Mouse (Mus musculus) embryonic fibroblast, embryonic 13.5 days (primary cell): ENCODE measurements around the gene Cd164. TPM values are rescaled to one million over a fixed set of nuclear protein-coding genes. Genes with fewer than 3 reads are reported as not detected.

Experiments
- H3K27ac ChIP-seq: 2 replicates; pipeline ENCODE4 v1.5.1; 2012; ENCODE audit warnings: low read length, control low read depth, inconsistent platforms; ENCODE audit not compliant: insufficient read depth
- H3K4me1 ChIP-seq: 2 replicates; pipeline ENCODE4 v1.6.1; 2011; ENCODE audit warnings: low read length; ENCODE audit not compliant: control insufficient read depth, insufficient read depth
- H3K4me3 ChIP-seq: 2 replicates; pipeline ENCODE4 v1.5.1; 2011; ENCODE audit warnings: mild to moderate bottlenecking, control low read depth, low read length; ENCODE audit not compliant: insufficient read depth
- CTCF ChIP-seq: IDR thresholded peaks from 2 replicates; pipeline ENCODE4 v1.5.1; 2011; ENCODE audit warnings: mild to moderate bottlenecking, control low read depth, low read length, moderate library complexity, borderline replicate concordance; ENCODE audit not compliant: insufficient read depth
- POLR2A ChIP-seq: IDR thresholded peaks from 2 replicates; pipeline ENCODE4 v1.6.1; 2011; ENCODE audit warnings: low read depth, mild to moderate bottlenecking, control low read depth, low read length, moderate library complexity
- polyA plus RNA-seq: library from polyadenylated mRNA; stranded (reverse); fragments of >200 nt; gene quantifications from 2 replicates; pipeline ENCODE4 v1.2.4, GENCODE M21; 2011; ENCODE audit warnings: low read depth; ENCODE audit not compliant: missing spikeins, insufficient read length

The Cd164 gene
- polyA plus RNA-seq, result 284 and 337 TPM in 2 replicates

DNA sequence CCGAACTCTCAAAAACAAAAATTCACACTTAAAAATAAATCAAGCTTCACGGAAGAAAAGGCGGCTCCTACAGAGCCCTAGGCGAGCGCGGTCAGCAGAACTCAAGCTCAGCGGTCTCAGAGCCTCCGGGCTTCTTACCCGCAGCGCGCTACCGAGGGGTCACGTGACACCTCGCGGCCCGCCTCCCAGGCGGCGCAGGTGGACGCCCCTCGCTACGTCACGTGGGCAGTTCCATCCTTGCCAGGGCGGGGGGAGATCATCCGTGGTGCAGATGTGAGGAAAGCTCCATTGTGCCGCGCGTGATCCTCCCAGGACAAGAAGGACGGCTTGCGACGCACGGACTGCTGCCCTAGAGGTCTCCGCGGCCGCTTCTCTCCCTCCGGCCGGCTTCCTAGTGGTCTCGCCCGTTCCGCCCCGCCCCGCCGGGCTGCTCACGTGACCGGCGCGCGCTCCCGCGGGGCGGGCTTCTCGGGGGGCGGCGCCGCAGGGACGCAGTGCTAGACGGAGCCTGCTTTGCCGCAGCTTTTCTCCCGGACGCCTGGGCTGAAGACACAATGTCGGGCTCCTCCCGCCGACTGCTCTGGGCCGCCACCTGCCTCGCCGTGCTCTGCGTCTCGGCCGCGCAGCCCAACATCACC is at the start of gene Cd164:
TSS of gene Cd164 (plus strand) at position 434 of the 638 bp plus-strand sequence.
- H3K4me3 ChIP-seq, result peak within 1 kb of the TSS; percentile 95
- TF ChIP-seq CTCF (no peak), POLR2A (peak; percentile 97)
- H3K4me1 ChIP-seq, result no peaks in the 10 kb centered on the region; the same call in 1 of the 2 replicates
- H3K27ac ChIP-seq, result peak within 1 kb of the TSS; percentile 93

DNA sequence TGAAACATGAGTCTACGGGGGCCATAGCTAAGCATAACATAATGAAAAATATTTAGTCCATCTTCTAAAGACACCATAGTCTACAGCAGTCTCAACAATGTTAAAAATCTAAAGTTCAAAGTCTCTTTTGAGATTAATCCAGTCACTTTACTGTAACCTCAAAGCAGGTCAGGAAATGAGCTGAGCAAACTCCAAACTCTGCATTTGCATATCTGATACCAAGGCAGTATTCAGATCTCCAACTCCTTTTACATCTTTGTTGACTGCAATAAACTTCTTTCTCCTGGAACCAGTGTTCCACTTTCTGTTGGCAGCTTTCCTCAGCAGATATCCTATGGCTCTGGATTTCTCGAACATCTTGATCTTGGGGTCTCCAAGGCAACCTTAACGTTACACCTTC is 48.5 kb upstream of the Cd164 start:
- Histone ChIP-seq H3K27ac (no peak overlapping the region), H3K4me3 (no peak overlapping the region), H3K4me1 (peaks cover 5% of the 10 kb centered on the region; the same call in 1 of the 2 replicates)
- TF ChIP-seq POLR2A (no peak), CTCF (no peak)

DNA sequence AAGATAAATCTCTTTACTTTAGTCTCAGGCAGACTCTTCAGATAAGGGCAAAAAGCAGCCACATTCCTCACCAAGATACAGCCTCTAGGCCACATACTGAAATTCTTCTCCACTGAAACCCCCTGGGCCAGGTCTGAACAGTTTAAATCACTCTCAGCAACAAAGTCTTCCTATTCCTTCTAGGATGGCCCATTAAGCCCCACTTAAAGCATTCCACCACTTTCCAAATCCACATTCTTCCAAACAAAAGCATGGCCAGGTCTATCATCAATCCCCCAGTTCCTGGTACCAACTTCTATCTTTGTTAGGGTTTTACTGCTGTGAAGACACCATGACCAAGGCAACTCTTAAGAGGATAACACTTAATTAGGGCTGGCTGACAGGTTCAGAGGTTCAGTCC is 46.7 kb upstream of the Cd164 start:
- TF ChIP-seq CTCF (no peak), POLR2A (no peak)
- no peak overlapping the region for H3K27ac ChIP-seq
- no peak overlapping the region for H3K4me3 ChIP-seq
- peaks cover 5% of the 10 kb centered on the region; the same call in 1 of the 2 replicates for H3K4me1 ChIP-seq

DNA sequence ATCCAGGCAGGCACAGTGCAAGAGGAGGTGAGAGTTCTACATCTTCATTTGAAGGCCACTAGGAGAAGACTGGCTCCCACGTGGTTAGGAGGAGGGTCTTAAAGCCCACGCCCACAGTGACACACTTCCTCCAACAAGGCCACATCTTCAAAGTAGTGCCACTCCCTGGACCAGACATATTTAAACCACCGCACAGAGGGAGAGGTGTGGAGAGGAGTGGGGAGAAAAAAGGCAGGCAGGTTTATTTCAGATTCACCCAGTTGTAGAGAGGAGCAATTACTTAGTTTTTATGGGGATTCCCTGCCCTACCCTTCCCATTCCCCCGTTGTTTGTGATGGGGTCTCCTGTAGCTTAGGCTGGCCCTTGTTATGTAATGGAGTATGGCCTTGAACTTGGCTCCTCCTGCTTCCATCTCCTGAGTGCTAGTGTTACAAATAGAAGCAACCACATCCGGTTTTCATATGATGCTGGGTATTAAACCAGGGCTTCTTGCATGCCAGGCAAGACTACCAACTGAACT is 46.2 kb upstream of the Cd164 start:
- TF ChIP-seq POLR2A (no peak), CTCF (no peak)
- Histone ChIP-seq H3K4me3 (no peak overlapping the region), H3K27ac (no peak overlapping the region), H3K4me1 (peaks cover 7% of the 10 kb centered on the region)

DNA sequence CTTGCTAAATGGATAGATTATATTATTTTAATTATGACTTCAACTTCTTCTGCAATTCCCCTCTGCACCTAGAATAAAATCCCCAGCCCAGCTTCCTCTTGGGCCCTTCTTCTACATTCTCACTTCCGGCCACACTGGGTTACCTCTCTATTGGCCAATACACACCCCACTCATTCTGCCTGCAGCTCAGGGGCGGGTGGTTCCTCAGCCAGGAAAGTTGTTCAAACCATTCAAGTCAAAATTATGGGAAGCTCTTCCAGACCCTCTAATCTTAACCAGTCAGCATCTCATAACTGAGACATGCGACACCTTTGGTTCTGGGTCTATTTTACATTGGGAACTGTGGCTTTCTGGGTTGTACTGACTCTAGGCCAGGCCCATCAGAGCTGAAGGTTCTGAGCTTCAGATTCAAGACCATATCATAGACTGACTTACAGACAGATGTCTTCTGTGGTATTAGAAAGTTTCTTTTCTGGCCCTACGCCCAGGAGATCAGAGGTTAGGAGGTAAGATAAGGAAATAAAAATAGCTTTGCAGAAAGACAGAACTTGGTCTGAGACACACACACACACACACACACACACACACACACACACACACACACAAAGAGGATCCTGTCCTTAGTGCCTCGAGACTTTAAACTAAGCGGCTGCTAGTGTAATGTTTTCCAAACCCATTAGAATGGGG is 45.3 kb upstream of the Cd164 start:
- H3K27ac ChIP-seq, result peak overlapping the region; percentile 42; the same call in 1 of the 2 replicates
- H3K4me3 ChIP-seq, result no peak overlapping the region
- no peak for TF ChIP-seq POLR2A
- no peak for TF ChIP-seq CTCF
- peaks cover 7% of the 10 kb centered on the region for H3K4me1 ChIP-seq

DNA sequence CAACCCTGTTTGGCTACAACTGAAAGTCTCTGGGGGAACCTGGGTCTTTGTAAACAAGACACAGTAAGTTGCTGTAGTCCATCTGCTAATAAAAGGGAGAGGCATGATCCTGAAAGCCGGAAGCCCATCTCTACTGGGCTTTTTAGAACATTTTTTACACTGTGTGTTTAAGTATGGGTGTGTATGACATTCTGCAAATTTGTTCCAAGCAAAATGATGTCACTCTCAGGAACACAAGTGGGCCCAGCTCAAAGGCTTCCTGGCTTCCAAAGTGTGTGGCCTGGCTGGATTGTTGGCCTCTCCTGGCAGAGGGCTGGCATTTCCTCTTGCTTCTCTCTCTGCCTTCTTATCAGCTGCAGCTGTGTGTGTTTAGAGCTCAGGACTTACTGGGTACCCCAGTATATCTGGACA is 44.2 kb upstream of the Cd164 start:
- Histone ChIP-seq H3K4me1 (peaks cover 7% of the 10 kb centered on the region), H3K27ac (peak overlapping the region; percentile 80), H3K4me3 (no peak overlapping the region)
- TF ChIP-seq POLR2A (no peak), CTCF (no peak)

DNA sequence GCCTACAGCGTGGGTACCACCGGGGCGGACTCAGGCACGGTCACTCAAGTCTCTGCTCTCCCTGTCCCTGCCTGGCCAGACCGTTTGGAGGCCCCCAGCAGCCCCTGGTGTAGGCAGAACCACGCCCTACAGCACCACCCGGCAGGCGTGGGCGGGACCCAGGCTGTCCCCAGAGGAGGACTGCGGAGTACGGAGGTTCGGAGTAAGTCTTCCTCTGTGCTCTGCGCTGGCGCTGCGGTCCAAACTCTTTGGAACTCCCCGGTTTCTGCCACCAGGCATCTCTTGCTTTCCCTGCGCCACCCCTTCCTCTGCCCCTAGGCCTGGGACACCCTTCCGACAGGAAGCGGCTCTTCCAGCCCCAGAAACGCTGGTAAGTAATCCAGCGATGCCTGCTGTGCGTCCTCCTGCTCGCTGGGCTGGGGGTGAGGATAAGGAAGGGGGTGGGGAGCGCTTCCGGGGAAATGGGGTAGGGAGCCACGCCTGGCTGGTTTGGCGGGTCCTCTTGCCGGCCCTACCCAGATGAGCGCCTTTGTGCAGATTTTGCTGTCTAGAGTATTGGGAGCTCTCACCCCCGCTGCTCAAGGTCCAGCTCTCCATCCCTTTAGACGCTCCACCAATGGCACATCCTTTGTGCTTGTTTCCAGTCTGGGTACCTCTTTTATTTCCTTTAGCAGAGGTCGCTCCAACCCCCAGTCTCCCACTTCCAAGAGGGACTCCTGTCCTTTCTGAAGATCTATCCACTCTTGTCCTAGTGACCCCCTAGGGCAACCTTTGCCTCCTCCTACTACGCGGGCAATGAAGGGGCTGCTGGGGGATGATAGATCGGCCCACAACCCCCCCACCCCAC is 42.8 kb upstream of the Cd164 start, which contains the start of gene Mical1:
TSS of gene Mical1 (plus strand) at position 144 of the 847 bp plus-strand sequence.
- peak; percentile 76 for TF ChIP-seq POLR2A
- TF ChIP-seq CTCF, result no peak
- Histone ChIP-seq H3K27ac (peak within 1 kb of the TSS; percentile 80), H3K4me3 (peak within 1 kb of the TSS; percentile 65), H3K4me1 (peaks cover 7% of the 10 kb centered on the region)

DNA sequence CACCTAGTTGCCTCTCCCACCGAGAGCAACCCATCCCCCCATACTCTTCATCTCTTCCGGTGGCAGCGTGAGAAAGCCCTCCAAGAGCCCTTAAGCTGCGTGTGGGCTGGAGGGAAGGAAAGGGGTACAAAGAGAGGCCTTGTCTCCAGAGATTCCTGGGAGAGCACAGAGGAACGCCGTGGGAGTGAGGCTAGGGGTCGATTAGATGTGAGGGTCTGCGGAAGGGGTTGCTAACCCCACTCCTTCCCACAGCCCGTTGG is 42.3 kb upstream of the Cd164 start:
- H3K4me3 ChIP-seq, result peak overlapping the region; percentile 65
- peaks cover 7% of the 10 kb centered on the region for H3K4me1 ChIP-seq
- TF ChIP-seq CTCF, result no peak
- TF ChIP-seq POLR2A, result no peak
- peak overlapping the region; percentile 78 for H3K27ac ChIP-seq
